Mouse (Mus musculus) CD4-positive naive resting alpha-beta T cell, adult 57 days (primary cell): ENCODE results near the gene Copb2. TPM values are rescaled to one million over a fixed set of nuclear protein-coding genes. Genes with fewer than 3 reads are reported as not detected.

Source experiments
- total RNA-seq: library from RNA; stranded (reverse); gene quantifications from one replicate; pipeline ENCODE4 v1.2.4, GENCODE M21; 2023

The Copb2 gene
- 79.8 TPM for total RNA-seq

GRCm38 (mm10) chr9:98563137-98564126, at the start of gene Copb2:
Gene Copb2, plus strand, starts transcription at chr9:98563721.

GRCm38 (mm10) chr9:98601156-98601836, 37.8 kb downstream of the Copb2 start, which contains the start of gene Mrps22:
Gene Mrps22, minus strand, starts transcription at chr9:98601660.

Other genes with a start within 250 kb of the Copb2 start
- 0.35 TPM for gene Rbp1, start 140.8 kb upstream of the Copb2 start, total RNA-seq
- not detected for gene Rbp2, start 77.6 kb upstream of the Copb2 start, total RNA-seq
- gene Mrps22, start 37.9 kb downstream of the Copb2 start, total RNA-seq, result 18.8 TPM